Mouse (Mus musculus): Measurements from ENCODE around the gene Fbxo47. TPM values are rescaled to one million over a fixed set of nuclear protein-coding genes. Genes with fewer than 3 reads are reported as not detected.
"Not testable (repeated sequence)": the region's sequence is repeated elsewhere in the genome, so short reads cannot be mapped to it uniquely, and the experiment has no call there.

Gene Fbxo47
- polyA plus RNA-seq, 1 experiment from 2014 or later = 0.39 TPM

GRCm38 (mm10) chr11:97891821-97892220 is 7.9 kb upstream of the Fbxo47 start:
- H3K4me3 ChIP-seq (ENCODE audit: low read depth, low read length) = no peak overlapping the region
- no peaks in the 10 kb centered on the region for H3K27me3 ChIP-seq (ENCODE audit: control insufficient read depth, insufficient read depth, low read depth, low read length)
- no peaks in the 10 kb centered on the region; the same call in 1 of the 2 replicates for H3K9me3 ChIP-seq (replicated peaks; ENCODE audit: control insufficient read depth, low read length)
- H3K4me2 ChIP-seq (ENCODE audit: low read depth, low read length) = no peak overlapping the region
- H3K36me3 ChIP-seq (ENCODE audit: control insufficient read depth, insufficient read depth) = no peaks in the 10 kb centered on the region
- ATAC-seq (ENCODE audit: low read depth) = no peak
- WGBS (ENCODE audit: insufficient replicate concordance) = 67% methylated on average over 5 of the region's 5 CpGs
- no peaks in the 10 kb centered on the region for H3K4me1 ChIP-seq (ENCODE audit: control insufficient read depth, low read depth, low read length)
- no peak overlapping the region for H3K27ac ChIP-seq (ENCODE audit: low read length)
- H3K9ac ChIP-seq (ENCODE audit: low read depth, low read length) = no peak overlapping the region

- no peaks in the 10 kb centered on the region for H3K27me3 ChIP-seq (ENCODE audit: control insufficient read depth, insufficient read depth, low read depth, low read length)
- ATAC-seq (ENCODE audit: low read depth) = no peak
- peaks cover 5% of the 10 kb centered on the region for H3K4me1 ChIP-seq (ENCODE audit: control insufficient read depth, low read depth, low read length)
- no peaks in the 10 kb centered on the region; the same call in 1 of the 2 replicates for H3K9me3 ChIP-seq (replicated peaks; ENCODE audit: control insufficient read depth, low read length)
- H3K36me3 ChIP-seq (ENCODE audit: control insufficient read depth, insufficient read depth) = no peaks in the 10 kb centered on the region
- no peak overlapping the region for H3K4me3 ChIP-seq (ENCODE audit: low read depth, low read length)
- H3K4me2 ChIP-seq (ENCODE audit: low read depth, low read length) = no peak overlapping the region
- H3K9ac ChIP-seq (ENCODE audit: low read depth, low read length) = no peak overlapping the region
- H3K27ac ChIP-seq (ENCODE audit: low read length) = no peak overlapping the region
- WGBS (ENCODE audit: insufficient replicate concordance) = 79% methylated on average over 2 of the region's 2 CpGs
These were observed 1.5 kb upstream of the Fbxo47 start for GRCm38 (mm10) chr11:97885296-97885915.

- peak overlapping the region; percentile 47 for H3K9ac ChIP-seq (ENCODE audit: low read depth, low read length)
- peak overlapping the region; percentile 72 for H3K27ac ChIP-seq (ENCODE audit: low read length)
- WGBS (ENCODE audit: insufficient replicate concordance) = 28% methylated on average over 7 of the region's 7 CpGs
- no peaks in the 10 kb centered on the region; the same call in 1 of the 2 replicates for H3K9me3 ChIP-seq (replicated peaks; ENCODE audit: control insufficient read depth, low read length)
- H3K4me2 ChIP-seq (ENCODE audit: low read depth, low read length) = peak overlapping the region; percentile 74
- no peak for ATAC-seq (ENCODE audit: low read depth)
- H3K27me3 ChIP-seq (ENCODE audit: control insufficient read depth, insufficient read depth, low read depth, low read length) = no peaks in the 10 kb centered on the region
- no peaks in the 10 kb centered on the region for H3K36me3 ChIP-seq (ENCODE audit: control insufficient read depth, insufficient read depth)
- peaks cover 5% of the 10 kb centered on the region for H3K4me1 ChIP-seq (ENCODE audit: control insufficient read depth, low read depth, low read length)
- peak overlapping the region; percentile 71 for H3K4me3 ChIP-seq (ENCODE audit: low read depth, low read length)
These were observed 739 bp upstream of the Fbxo47 start for GRCm38 (mm10) chr11:97884601-97885185.

- 3% methylated on average over 26 of the region's 26 CpGs for WGBS (ENCODE audit: insufficient replicate concordance)
- peak overlapping the region; percentile 74 for H3K4me2 ChIP-seq (ENCODE audit: low read depth, low read length)
These were observed 424 bp downstream of the Fbxo47 start for GRCm38 (mm10) chr11:97883542-97883917.

GRCm38 (mm10) chr11:97880362-97880761 is 3.6 kb downstream of the Fbxo47 start:
- Histone ChIP-seq H3K4me2 (ENCODE audit: low read depth, low read length) (no peak overlapping the region), H3K27me3 (ENCODE audit: control insufficient read depth, insufficient read depth, low read depth, low read length) (no peaks in the 10 kb centered on the region), H3K9me3 (replicated peaks; ENCODE audit: control insufficient read depth, low read length) (no peaks in the 10 kb centered on the region; the same call in 1 of the 2 replicates), H3K36me3 (ENCODE audit: control insufficient read depth, insufficient read depth) (no peaks in the 10 kb centered on the region), H3K27ac (ENCODE audit: low read length) (no peak overlapping the region), H3K4me3 (ENCODE audit: low read depth, low read length) (no peak overlapping the region), H3K4me1 (ENCODE audit: control insufficient read depth, low read depth, low read length) (peaks cover 5% of the 10 kb centered on the region), H3K9ac (ENCODE audit: low read depth, low read length) (no peak overlapping the region)
- WGBS (ENCODE audit: insufficient replicate concordance) = 65% methylated on average over 4 of the region's 4 CpGs
- no peak for ATAC-seq (ENCODE audit: low read depth)

More at GRCm38 (mm10) chr11:97883542-97883917, 424 bp downstream of the Fbxo47 start:
- Histone ChIP-seq H3K27me3 (ENCODE audit: control insufficient read depth, insufficient read depth, low read depth, low read length) (no peaks in the 10 kb centered on the region), H3K27ac (ENCODE audit: low read length) (peak overlapping the region; percentile 87), H3K36me3 (ENCODE audit: control insufficient read depth, insufficient read depth) (no peaks in the 10 kb centered on the region), H3K4me1 (ENCODE audit: control insufficient read depth, low read depth, low read length) (peaks cover 5% of the 10 kb centered on the region), H3K9me3 (replicated peaks; ENCODE audit: control insufficient read depth, low read length) (no peaks in the 10 kb centered on the region; the same call in 1 of the 2 replicates), H3K9ac (ENCODE audit: low read depth, low read length) (peak overlapping the region; percentile 72), H3K4me3 (ENCODE audit: low read depth, low read length) (peak overlapping the region; percentile 71)
- peak; percentile 73 for ATAC-seq (ENCODE audit: low read depth)

- no peaks in the 10 kb centered on the region for H3K9me3 ChIP-seq (replicated peaks; ENCODE audit: control insufficient read depth, low read length)
- ATAC-seq (ENCODE audit: low read depth) = no peak
- H3K36me3 ChIP-seq (ENCODE audit: control insufficient read depth, insufficient read depth) = no peaks in the 10 kb centered on the region
- H3K4me2 ChIP-seq (ENCODE audit: low read depth, low read length) = no peak overlapping the region
- H3K4me1 ChIP-seq (ENCODE audit: control insufficient read depth, low read depth, low read length) = no peaks in the 10 kb centered on the region
- H3K4me3 ChIP-seq (ENCODE audit: low read depth, low read length) = no peak overlapping the region
- no peak overlapping the region for H3K9ac ChIP-seq (ENCODE audit: low read depth, low read length)
- WGBS (ENCODE audit: insufficient replicate concordance) = 74% methylated on average over 2 of the region's 2 CpGs
- no peak overlapping the region for H3K27ac ChIP-seq (ENCODE audit: low read length)
- H3K27me3 ChIP-seq (ENCODE audit: control insufficient read depth, insufficient read depth, low read depth, low read length) = no peaks in the 10 kb centered on the region
These were observed 6.6 kb downstream of the Fbxo47 start for GRCm38 (mm10) chr11:97877341-97877740.

- Histone ChIP-seq H3K27me3 (ENCODE audit: control insufficient read depth, insufficient read depth, low read depth, low read length) (no peaks in the 10 kb centered on the region), H3K4me3 (ENCODE audit: low read depth, low read length) (no peak overlapping the region), H3K36me3 (ENCODE audit: control insufficient read depth, insufficient read depth) (no peaks in the 10 kb centered on the region), H3K9ac (ENCODE audit: low read depth, low read length) (no peak overlapping the region), H3K9me3 (replicated peaks; ENCODE audit: control insufficient read depth, low read length) (no peaks in the 10 kb centered on the region), H3K27ac (ENCODE audit: low read length) (no peak overlapping the region), H3K4me1 (ENCODE audit: control insufficient read depth, low read depth, low read length) (no peaks in the 10 kb centered on the region), H3K4me2 (ENCODE audit: low read depth, low read length) (no peak overlapping the region)
- ATAC-seq (ENCODE audit: low read depth) = no peak
- 71% methylated on average over 1 of the region's 1 CpGs for WGBS (ENCODE audit: insufficient replicate concordance)
These were observed 9.6 kb downstream of the Fbxo47 start for GRCm38 (mm10) chr11:97874396-97874795.

GRCm38 (mm10) chr11:97872378-97872777 is 11.6 kb downstream of the Fbxo47 start:
- H3K4me1 ChIP-seq (ENCODE audit: control insufficient read depth, low read depth, low read length); ATAC-seq (ENCODE audit: low read depth); H3K9ac ChIP-seq (ENCODE audit: low read depth, low read length); H3K27me3 ChIP-seq (ENCODE audit: control insufficient read depth, insufficient read depth, low read depth, low read length); H3K27ac ChIP-seq (ENCODE audit: low read length); H3K36me3 ChIP-seq (ENCODE audit: control insufficient read depth, insufficient read depth); H3K9me3 ChIP-seq (replicated peaks; ENCODE audit: control insufficient read depth, low read length); H3K4me2 ChIP-seq (ENCODE audit: low read depth, low read length); H3K4me3 ChIP-seq (ENCODE audit: low read depth, low read length): not testable (repeated sequence)
- WGBS (ENCODE audit: insufficient replicate concordance) = 64% methylated on average over 5 of the region's 5 CpGs

- Histone ChIP-seq H3K4me2 (ENCODE audit: low read depth, low read length) (no peak overlapping the region), H3K27ac (ENCODE audit: low read length) (no peak overlapping the region), H3K9me3 (replicated peaks; ENCODE audit: control insufficient read depth, low read length) (no peaks in the 10 kb centered on the region), H3K4me3 (ENCODE audit: low read depth, low read length) (no peak overlapping the region), H3K4me1 (ENCODE audit: control insufficient read depth, low read depth, low read length) (no peaks in the 10 kb centered on the region), H3K27me3 (ENCODE audit: control insufficient read depth, insufficient read depth, low read depth, low read length) (no peaks in the 10 kb centered on the region), H3K36me3 (ENCODE audit: control insufficient read depth, insufficient read depth) (no peaks in the 10 kb centered on the region), H3K9ac (ENCODE audit: low read depth, low read length) (no peak overlapping the region)
- ATAC-seq (ENCODE audit: low read depth) = no peak
- WGBS (ENCODE audit: insufficient replicate concordance) = 64% methylated on average over 3 of the region's 3 CpGs
These were observed 16.4 kb downstream of the Fbxo47 start for GRCm38 (mm10) chr11:97867591-97867990.

All from liver, embryonic 16.5 days (tissue).